22 mouse cellular contexts compared by ENCODE assay signal in the genomic region with DNA sequence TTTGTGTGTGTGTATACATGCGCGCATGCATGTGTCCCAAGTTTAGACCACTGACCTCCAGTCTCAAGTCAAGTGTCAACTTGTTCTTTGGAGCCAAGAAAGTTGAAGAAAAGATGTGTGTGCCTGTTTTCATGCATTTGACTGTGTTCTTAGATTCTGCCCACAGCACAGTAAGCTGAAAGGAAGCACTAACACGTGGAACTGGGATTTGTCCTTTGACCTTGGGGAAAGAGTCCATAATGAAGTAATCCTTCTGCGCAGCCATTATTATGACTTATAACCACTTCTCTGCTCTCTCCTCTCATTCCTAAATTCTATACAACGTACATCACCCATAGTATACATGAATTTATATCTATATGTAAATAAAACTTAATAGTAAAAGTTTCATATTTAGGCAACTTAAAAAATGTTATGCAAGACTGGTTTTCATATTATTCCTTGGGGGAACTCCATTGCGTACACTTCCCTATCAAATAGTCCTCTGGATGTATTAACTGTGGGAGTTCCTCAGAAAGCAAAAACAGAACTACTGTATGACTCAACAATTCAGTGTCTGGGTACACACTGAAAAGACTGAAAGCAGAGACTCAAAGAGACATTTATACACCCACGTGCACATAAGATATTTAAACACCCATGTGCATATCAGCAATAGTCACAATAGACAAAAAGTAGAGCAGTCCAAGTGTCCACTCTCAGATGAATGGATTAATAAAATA. TPM values are rescaled to one million over a fixed set of nuclear protein-coding genes. Genes with fewer than 3 reads are reported as not detected.
DNase-seq lines count a peak whose midpoint lies in the region; ATAC-seq and TF ChIP-seq lines count a peak whose summit lies in the region.
"Had no signal": no experiment of that assay in that cellular context is flagged by ENCODE, and none has a peak within 500 bp of the region (broad histone marks: within the 10 kb centered on the region; RNA-seq: fewer than 3 reads in every experiment).

No protein-coding gene starts in this region.

- H3K4me2 ChIP-seq in intestine, postnatal 0 days (replicated peaks; ENCODE audit: low read depth) = no peak overlapping the region
- H3K4me2 ChIP-seq in intestine, embryonic 16.5 days (ENCODE audit: low read depth, low read length) = no peak overlapping the region
- H3K4me2 ChIP-seq: embryonic facial prominence, embryonic 15.5 days; forebrain, embryonic 15.5 days; hindbrain, embryonic 12.5 days had no signal

- H3K9ac ChIP-seq in intestine, postnatal 0 days (ENCODE audit: low read depth, low read length) = no peak overlapping the region
- no peak overlapping the region for H3K9ac ChIP-seq in intestine, embryonic 16.5 days (ENCODE audit: low read depth, low read length)
- H3K9ac ChIP-seq: embryonic facial prominence, embryonic 15.5 days; forebrain, embryonic 15.5 days; hindbrain, embryonic 12.5 days had no signal

- H3K27me3 ChIP-seq in intestine, postnatal 0 days (replicated peaks; ENCODE audit: control insufficient read depth, insufficient read depth, low read length) = no peaks in the 10 kb centered on the region
- no peaks in the 10 kb centered on the region for H3K27me3 ChIP-seq in intestine, embryonic 16.5 days (replicated peaks; ENCODE audit: control insufficient read depth, insufficient read depth, low read length)
- H3K27me3 ChIP-seq: embryonic facial prominence, embryonic 15.5 days; forebrain, embryonic 15.5 days; hindbrain, embryonic 12.5 days had no signal

- ATAC-seq in intestine, postnatal 0 days = peak; percentile 14; the same call in 1 of the 2 replicates
- no peak for ATAC-seq in intestine, embryonic 16.5 days
- ATAC-seq: CD4-positive, CD25-positive, alpha-beta regulatory T cell, adult 4 months; forebrain, embryonic 15.5 days had no signal

- no peaks in the 10 kb centered on the region for H3K9me3 ChIP-seq in intestine, postnatal 0 days (ENCODE audit: control insufficient read depth)
- H3K9me3 ChIP-seq in intestine, embryonic 16.5 days (ENCODE audit: control insufficient read depth, low read length) = no peaks in the 10 kb centered on the region
- H3K9me3 ChIP-seq: embryonic facial prominence, embryonic 15.5 days; forebrain, embryonic 15.5 days; G1E; heart, embryonic 10.5 days; hindbrain, embryonic 12.5 days had no signal

- no peak overlapping the region for H3K4me3 ChIP-seq in intestine, postnatal 0 days (ENCODE audit: low read depth, low read length)
- H3K4me3 ChIP-seq in intestine, embryonic 16.5 days (ENCODE audit: low read length) = no peak overlapping the region
- no peak overlapping the region for H3K4me3 ChIP-seq in brown adipose tissue, adult 24 weeks (ENCODE audit: insufficient read depth, low read depth, low read length)
- H3K4me3 ChIP-seq: embryonic facial prominence, embryonic 15.5 days; forebrain, embryonic 15.5 days; heart, embryonic 10.5 days; hindbrain, embryonic 12.5 days had no signal

- TF ChIP-seq CTCF in intestine, postnatal 0 days (IDR thresholded peaks at IDR 0.05; ENCODE audit: low read depth) = no peak

- peak overlapping the region; percentile 62; the same call in 1 of the 2 replicates for H3K27ac ChIP-seq in intestine, postnatal 0 days (ENCODE audit: low read depth, low read length)
- H3K27ac ChIP-seq in intestine, embryonic 16.5 days (ENCODE audit: low read length) = no peak overlapping the region
- H3K27ac ChIP-seq in brown adipose tissue, adult 24 weeks (replicated peaks; ENCODE audit: low read depth, low read length) = 0 out of 2 replicates have a peak overlapping the region, but pooled peaks have one; percentile 8
- H3K27ac ChIP-seq: embryonic facial prominence, embryonic 15.5 days; forebrain, embryonic 15.5 days; heart, embryonic 10.5 days; hindbrain, embryonic 12.5 days had no signal

- 62% methylated on average over 7 of the region's 7 CpGs for WGBS in intestine, postnatal 0 days
- 76% methylated on average over 7 of the region's 7 CpGs for WGBS in intestine, embryonic 16.5 days

- peaks cover 15% of the 10 kb centered on the region for H3K36me3 ChIP-seq in intestine, postnatal 0 days (ENCODE audit: control insufficient read depth, insufficient read depth)
- H3K36me3 ChIP-seq in intestine, embryonic 16.5 days (ENCODE audit: control insufficient read depth, insufficient read depth, low read length) = no peaks in the 10 kb centered on the region; the same call in 1 of the 2 replicates

- peaks cover 13% of the 10 kb centered on the region for H3K4me1 ChIP-seq in intestine, postnatal 0 days (replicated peaks; ENCODE audit: control insufficient read depth, insufficient read depth, low read length)
- H3K4me1 ChIP-seq in intestine, embryonic 16.5 days (ENCODE audit: control insufficient read depth, insufficient read depth, low read length) = peaks cover 29% of the 10 kb centered on the region; the same call in 1 of the 2 replicates
- H3K4me1 ChIP-seq in brown adipose tissue, adult 24 weeks (ENCODE audit: control insufficient read depth, insufficient read depth, insufficient read length, low read length) = peaks cover 3% of the 10 kb centered on the region
- H3K4me1 ChIP-seq: forebrain, embryonic 15.5 days; hindbrain, embryonic 12.5 days had no signal

- peak; percentile 34 to 56 for DNase-seq in kidney, postnatal 36 days
- DNase-seq in kidney, adult 18-20 months = no peak
- peak; percentile 22 for DNase-seq in yolk sac, embryonic 10.5 days (ENCODE audit: low spot score)
- no peak for DNase-seq in adrenal gland, adult (ENCODE audit: inconsistent age in 2 of 2, low spot score in 1 of 2)
- DNase-seq: adrenal gland, postnatal 14 days; B cell, adult 2 months; cerebellum, adult 2 months; cerebellum, postnatal 10 days; embryo, embryonic 11 days; gastrocnemius, postnatal 36 days; heart, adult 18-20 months; heart, postnatal 10 days; heart, postnatal 4 days had no signal

RNA-seq across cellular contexts. Expression of a gene that starts 22.9 kb away (rescaled TPM):
- 476 and 488 TPM in 2 replicates for polyA plus RNA-seq in intestine, postnatal 0 days (2015; fragmentation: Nextera tagmentation; extraction: Ambion mirVana)
- polyA plus RNA-seq in intestine, embryonic 16.5 days (2015; fragmentation: Nextera tagmentation; extraction: Ambion mirVana) = 248 and 311 TPM in 2 replicates
- polyA plus RNA-seq in brown adipose tissue, adult 24 weeks (2012; ENCODE audit: insufficient read depth, insufficient read length, missing spikeins) = 6.3 and 8.9 TPM in 2 replicates
- polyA plus RNA-seq: G1E had no signal

RNA-seq across cellular contexts. Expression of a gene that starts 36.7 kb away (rescaled TPM):
- polyA plus RNA-seq in intestine, postnatal 0 days (2015; fragmentation: Nextera tagmentation; extraction: Ambion mirVana) = 21.2 and 21.3 TPM in 2 replicates
- 28.9 and 30.7 TPM in 2 replicates for polyA plus RNA-seq in intestine, embryonic 16.5 days (2015; fragmentation: Nextera tagmentation; extraction: Ambion mirVana)
- polyA plus RNA-seq in brown adipose tissue, adult 24 weeks (2012; ENCODE audit: insufficient read depth, insufficient read length, missing spikeins) = 9.4 and 15.4 TPM in 2 replicates

RNA-seq across cellular contexts. Expression of a gene that starts 51.4 kb away (rescaled TPM):
- polyA plus RNA-seq in intestine, postnatal 0 days (2015; fragmentation: Nextera tagmentation; extraction: Ambion mirVana) = 36.1 and 37.5 TPM in 2 replicates
- polyA plus RNA-seq in intestine, embryonic 16.5 days (2015; fragmentation: Nextera tagmentation; extraction: Ambion mirVana) = 58.0 and 60.8 TPM in 2 replicates
- polyA plus RNA-seq in brown adipose tissue, adult 24 weeks (2012; ENCODE audit: insufficient read depth, insufficient read length, missing spikeins) = 9.3 and 16.1 TPM in 2 replicates
- polyA plus RNA-seq: CD4-positive, CD25-positive, alpha-beta regulatory T cell, adult 4 months; G1E had no signal

Comparison
In these comparisons a context has a peak if more than half of its experiments do, and no peak if none do; other contexts are left out.
1. DNase-seq: peak in kidney, postnatal 36 days (2 of 2) and yolk sac, embryonic 10.5 days (single experiment); none in kidney, adult 18-20 months (single experiment) and adrenal gland, adult (0 of 2).
2. RNA of a gene that starts 22.9 kb away (polyA plus RNA-seq): 476 to 488 TPM in intestine, postnatal 0 days and 248 to 311 TPM in intestine, embryonic 16.5 days; 6.3 to 8.9 TPM in brown adipose tissue, adult 24 weeks; every median in the first group is over 10 times any median in the second.